Mouse (Mus musculus): ENCODE data around the gene Stk38l. TPM values are rescaled to one million over a fixed set of nuclear protein-coding genes. Genes with fewer than 3 reads are reported as not detected.

The Stk38l gene
- 21.4 and 24.8 TPM in 2 replicates for polyA plus RNA-seq (2014; fragmentation: Nextera tagmentation; extraction: Ambion mirVana)

DNA sequence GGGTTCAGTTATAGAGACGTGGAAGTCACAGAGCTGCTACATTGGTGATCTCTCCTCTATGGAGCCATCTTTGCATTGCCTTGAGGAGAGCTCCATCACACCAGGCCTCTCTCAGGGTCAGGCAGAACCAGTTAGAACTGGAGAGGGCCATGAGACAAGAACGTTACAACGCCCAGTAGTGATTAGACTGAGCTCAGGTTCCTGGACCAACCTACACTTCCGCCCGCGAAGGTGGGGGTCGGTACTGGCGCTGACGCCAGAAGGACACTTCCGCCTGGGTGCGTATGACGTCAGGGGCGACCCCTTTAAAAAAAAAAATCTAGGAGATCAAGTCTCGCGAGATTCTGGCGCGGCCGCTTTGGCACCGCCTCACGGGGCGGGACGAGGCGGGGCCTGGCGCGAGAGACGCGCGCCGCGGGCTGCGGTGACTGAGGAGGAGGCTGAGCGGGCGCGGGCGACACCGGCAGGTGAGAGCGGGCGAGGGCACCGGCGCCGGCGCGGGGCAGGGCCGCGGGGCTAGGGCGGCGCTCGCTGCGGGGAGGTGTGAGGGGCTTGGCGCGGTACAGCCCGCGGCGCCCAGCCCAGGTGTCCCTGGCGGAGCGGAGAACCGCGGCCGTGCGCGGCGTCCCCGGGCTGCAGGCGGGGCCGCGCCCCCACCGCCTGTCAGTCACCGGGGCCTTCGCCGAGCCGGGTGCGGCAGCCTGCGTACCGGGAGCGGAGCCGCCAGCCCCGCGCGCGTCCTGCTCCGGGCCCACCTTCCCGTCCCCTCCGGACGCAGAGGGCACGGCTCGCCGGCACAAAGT, at the start of gene Stk38l:
TSS of gene Stk38l (plus strand) at position 415 of the 803 bp plus-strand sequence.
- peak within 1 kb of the TSS; percentile 20; the same call in 1 of the 2 replicates for H3K27ac ChIP-seq (replicated peaks; ENCODE audit: low read depth, low read length)
- H3K9ac ChIP-seq (replicated peaks; ENCODE audit: low read length) = peak within 1 kb of the TSS; percentile 79

DNA sequence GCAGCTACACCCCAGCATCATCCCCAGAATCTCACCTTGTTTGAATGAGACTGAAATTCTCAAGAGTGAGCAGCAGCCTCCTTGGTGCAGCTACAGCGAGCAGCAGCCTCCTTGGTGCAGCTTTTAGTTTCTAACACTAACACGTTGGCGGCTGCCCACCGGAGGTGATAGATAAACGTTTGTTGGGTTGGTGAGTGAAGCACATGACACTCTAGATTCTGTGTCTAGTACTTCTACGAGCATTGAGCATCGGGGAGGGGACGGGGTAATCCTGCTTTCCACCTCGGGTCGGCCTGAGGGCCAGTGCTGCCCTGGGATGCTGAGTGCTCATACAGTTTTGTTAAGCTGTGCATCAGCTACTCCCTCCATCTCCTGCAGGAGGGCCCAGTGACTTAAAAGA, 47.9 kb upstream of the Stk38l start:
- Histone ChIP-seq H3K27me3 (ENCODE audit: control insufficient read depth, insufficient read depth, low read length) (no peaks in the 10 kb centered on the region), H3K4me1 (ENCODE audit: control insufficient read depth, insufficient read depth, low read length) (no peaks in the 10 kb centered on the region), H3K27ac (replicated peaks; ENCODE audit: low read depth, low read length) (no peak overlapping the region), H3K9me3 (replicated peaks; ENCODE audit: control insufficient read depth, low read length) (no peaks in the 10 kb centered on the region), H3K4me3 (ENCODE audit: low read depth, low read length) (no peak overlapping the region), H3K4me2 (ENCODE audit: low read depth, low read length) (no peak overlapping the region), H3K9ac (replicated peaks; ENCODE audit: low read length) (no peak overlapping the region), H3K36me3 (replicated peaks; ENCODE audit: control insufficient read depth, insufficient read depth, low read depth, low read length) (no peaks in the 10 kb centered on the region)
- WGBS = 80% methylated on average over 10 of the region's 10 CpGs
- ATAC-seq (replicated peaks; ENCODE audit: insufficient number of reproducible peaks, low FRiP score, low TSS enrichment, low read depth) (no peak), DNase-seq (ENCODE audit: low spot score) (no peak)

More for the DNA sequence above, at the start of gene Stk38l:
- peak within 1 kb of the TSS; percentile 87 for H3K4me3 ChIP-seq (ENCODE audit: low read depth, low read length)
- no peaks in the 10 kb centered on the region for H3K36me3 ChIP-seq (replicated peaks; ENCODE audit: control insufficient read depth, insufficient read depth, low read depth, low read length)
- ATAC-seq (replicated peaks; ENCODE audit: insufficient number of reproducible peaks, low FRiP score, low TSS enrichment, low read depth) (peak; percentile 97), DNase-seq (ENCODE audit: low spot score) (peak; percentile 97)
- no peaks in the 10 kb centered on the region for H3K4me1 ChIP-seq (ENCODE audit: control insufficient read depth, insufficient read depth, low read length)
- WGBS = 1% methylated on average over 78 of the region's 87 CpGs
- no peaks in the 10 kb centered on the region for H3K27me3 ChIP-seq (ENCODE audit: control insufficient read depth, insufficient read depth, low read length)
- peak within 1 kb of the TSS; percentile 72 for H3K4me2 ChIP-seq (ENCODE audit: low read depth, low read length)
- no peaks in the 10 kb centered on the region for H3K9me3 ChIP-seq (replicated peaks; ENCODE audit: control insufficient read depth, low read length)

DNA sequence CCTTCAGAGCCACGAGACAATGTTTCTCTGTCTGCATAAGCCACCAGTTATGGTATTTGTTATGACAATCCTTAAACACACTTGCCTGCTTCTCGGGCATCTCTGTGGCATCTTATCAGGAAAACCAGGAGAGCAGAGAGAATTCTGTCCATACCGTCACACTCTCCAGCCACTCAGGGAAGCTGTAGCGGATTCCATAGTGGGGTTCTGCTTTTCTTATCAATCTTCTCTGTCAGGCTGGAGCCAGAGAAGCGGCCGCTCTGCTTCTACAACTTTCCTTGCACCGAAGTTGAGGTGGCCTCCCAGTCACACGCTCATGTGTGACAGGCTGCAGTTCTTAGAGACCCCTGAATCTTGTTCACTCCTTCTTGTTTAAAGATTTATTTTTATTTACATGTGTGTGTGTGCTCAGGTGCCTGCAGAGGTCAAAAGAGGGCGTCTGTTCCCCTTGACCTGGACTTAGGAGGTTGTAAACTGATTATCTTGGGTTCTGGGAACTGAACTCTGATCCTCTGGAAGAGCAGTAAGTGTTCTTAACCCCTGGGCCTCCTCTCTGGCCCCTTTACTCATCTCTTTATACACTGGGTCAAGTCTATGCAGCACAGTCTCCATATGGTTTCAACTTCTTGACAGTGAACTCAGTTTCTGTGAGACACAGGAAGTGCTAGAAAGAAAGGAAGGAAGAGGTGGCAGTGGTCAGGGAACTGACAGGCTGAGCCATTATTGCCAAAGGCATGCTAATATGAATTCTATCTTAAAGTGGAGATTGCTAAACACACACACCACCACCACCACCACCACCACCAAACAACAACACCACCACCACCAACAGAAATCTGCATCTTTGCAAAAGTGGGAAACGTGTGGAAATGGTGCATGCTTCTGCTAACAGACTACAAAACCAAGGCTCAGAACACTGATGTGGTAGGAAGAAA, 46.4 kb upstream of the Stk38l start:
- DNase-seq (ENCODE audit: low spot score) = no peak
- Histone ChIP-seq H3K4me1 (ENCODE audit: control insufficient read depth, insufficient read depth, low read length) (no peaks in the 10 kb centered on the region), H3K4me3 (ENCODE audit: low read depth, low read length) (no peak overlapping the region), H3K27me3 (ENCODE audit: control insufficient read depth, insufficient read depth, low read length) (no peaks in the 10 kb centered on the region), H3K9me3 (replicated peaks; ENCODE audit: control insufficient read depth, low read length) (no peaks in the 10 kb centered on the region), H3K27ac (replicated peaks; ENCODE audit: low read depth, low read length) (no peak overlapping the region), H3K9ac (replicated peaks; ENCODE audit: low read length) (no peak overlapping the region), H3K4me2 (ENCODE audit: low read depth, low read length) (no peak overlapping the region), H3K36me3 (replicated peaks; ENCODE audit: control insufficient read depth, insufficient read depth, low read depth, low read length) (no peaks in the 10 kb centered on the region)
- 82% methylated on average over 10 of the region's 10 CpGs for WGBS
- no peak for ATAC-seq (replicated peaks; ENCODE audit: insufficient number of reproducible peaks, low FRiP score, low TSS enrichment, low read depth)

DNA sequence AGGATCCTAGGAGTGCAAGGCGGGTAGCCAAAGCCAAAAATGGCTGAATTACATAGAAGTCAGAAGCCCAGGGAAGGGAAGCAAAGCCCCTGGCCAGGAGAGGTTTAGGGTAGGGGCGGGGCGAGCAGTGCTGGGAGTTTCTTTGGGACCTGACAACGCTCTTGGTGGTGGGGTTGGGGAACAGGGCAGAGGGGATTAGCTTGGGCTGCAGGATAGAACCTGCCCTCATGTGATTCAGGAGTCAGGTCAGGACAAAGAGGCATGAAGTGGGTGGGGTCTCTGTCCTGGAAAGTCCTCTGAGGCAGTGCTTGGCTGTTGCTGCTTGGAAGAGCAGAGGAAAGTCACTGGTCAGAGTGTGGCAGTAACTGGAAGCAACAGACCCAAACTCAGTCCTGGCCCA, 40.9 kb upstream of the Stk38l start:
- DNase-seq (ENCODE audit: low spot score) = no peak
- H3K27me3 ChIP-seq (ENCODE audit: control insufficient read depth, insufficient read depth, low read length) = no peaks in the 10 kb centered on the region
- no peak overlapping the region for H3K4me2 ChIP-seq (ENCODE audit: low read depth, low read length)
- no peak overlapping the region for H3K4me3 ChIP-seq (ENCODE audit: low read depth, low read length)
- no peaks in the 10 kb centered on the region for H3K36me3 ChIP-seq (replicated peaks; ENCODE audit: control insufficient read depth, insufficient read depth, low read depth, low read length)
- no peak overlapping the region for H3K9ac ChIP-seq (replicated peaks; ENCODE audit: low read length)
- no peaks in the 10 kb centered on the region for H3K4me1 ChIP-seq (ENCODE audit: control insufficient read depth, insufficient read depth, low read length)
- H3K9me3 ChIP-seq (replicated peaks; ENCODE audit: control insufficient read depth, low read length) = no peaks in the 10 kb centered on the region
- 88% methylated on average over 4 of the region's 4 CpGs for WGBS
- H3K27ac ChIP-seq (replicated peaks; ENCODE audit: low read depth, low read length) = no peak overlapping the region
- ATAC-seq (replicated peaks; ENCODE audit: insufficient number of reproducible peaks, low FRiP score, low TSS enrichment, low read depth) = no peak

DNA sequence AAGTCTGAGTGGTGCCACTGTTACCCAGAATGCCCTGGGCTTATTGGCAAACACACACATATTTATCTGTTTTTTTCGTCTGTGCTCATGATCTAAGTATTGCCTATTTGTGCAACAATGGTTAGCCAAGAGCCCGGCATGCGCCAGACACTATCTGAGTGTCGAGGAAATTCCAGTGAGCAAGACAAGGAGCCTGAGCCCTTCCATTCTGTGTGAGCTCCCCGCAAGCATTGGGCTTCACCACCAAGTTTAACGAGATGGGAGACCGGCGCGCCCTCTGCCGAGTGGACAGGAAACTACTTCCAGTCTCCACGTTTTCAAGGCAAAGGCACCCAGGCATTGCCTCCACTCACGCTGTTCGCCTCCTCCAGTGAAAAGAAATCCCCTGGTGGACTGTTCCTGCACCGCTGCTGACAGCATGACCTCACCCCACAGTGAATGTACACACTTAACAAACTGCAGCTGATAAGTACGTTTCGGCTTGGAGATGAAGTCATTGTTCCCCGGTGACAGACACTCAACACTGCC, 39.0 kb upstream of the Stk38l start:
- no peaks in the 10 kb centered on the region for H3K9me3 ChIP-seq (replicated peaks; ENCODE audit: control insufficient read depth, low read length)
- H3K27ac ChIP-seq (replicated peaks; ENCODE audit: low read depth, low read length) = no peak overlapping the region
- no peak overlapping the region for H3K4me3 ChIP-seq (ENCODE audit: low read depth, low read length)
- no peak for DNase-seq (ENCODE audit: low spot score)
- 80% methylated on average over 17 of the region's 17 CpGs for WGBS
- ATAC-seq (replicated peaks; ENCODE audit: insufficient number of reproducible peaks, low FRiP score, low TSS enrichment, low read depth) = no peak
- H3K9ac ChIP-seq (replicated peaks; ENCODE audit: low read length) = no peak overlapping the region
- H3K4me1 ChIP-seq (ENCODE audit: control insufficient read depth, insufficient read depth, low read length) = no peaks in the 10 kb centered on the region
- H3K36me3 ChIP-seq (replicated peaks; ENCODE audit: control insufficient read depth, insufficient read depth, low read depth, low read length) = no peaks in the 10 kb centered on the region
- H3K4me2 ChIP-seq (ENCODE audit: low read depth, low read length) = no peak overlapping the region
- no peaks in the 10 kb centered on the region for H3K27me3 ChIP-seq (ENCODE audit: control insufficient read depth, insufficient read depth, low read length)

DNA sequence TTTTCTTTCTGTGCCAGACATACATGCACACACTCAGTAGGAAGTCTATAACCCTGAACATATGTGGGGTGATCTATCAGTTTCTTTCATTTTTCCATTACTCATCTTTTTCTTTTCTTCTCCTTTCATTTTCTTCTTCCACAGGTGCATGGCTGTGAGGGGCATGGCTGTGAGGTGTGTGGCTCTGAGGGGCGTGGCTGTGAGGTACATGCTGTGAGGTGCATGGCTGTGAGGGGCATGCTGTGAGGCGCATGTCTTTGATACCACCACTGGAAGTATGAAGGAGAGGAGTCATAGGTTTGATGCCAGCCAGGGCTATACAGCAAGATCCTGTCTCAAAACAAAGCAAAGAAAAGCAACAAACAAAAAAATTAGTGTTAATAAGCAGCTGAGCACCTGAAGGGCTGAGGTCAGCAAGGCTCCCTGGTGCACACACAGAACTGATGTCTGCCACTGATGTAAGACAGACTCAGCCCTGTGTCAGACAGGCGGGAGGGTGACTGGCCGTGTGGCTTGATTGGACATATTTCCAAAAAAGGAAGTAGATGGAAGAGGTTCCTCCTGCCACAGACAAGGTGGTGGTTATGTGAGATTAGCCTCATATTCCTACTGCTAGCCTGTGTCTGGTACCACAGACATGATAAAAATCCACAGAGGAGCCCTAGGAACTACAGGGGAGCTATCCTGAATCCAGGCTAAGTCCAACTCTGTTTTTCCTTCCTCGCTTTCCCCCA, 38.2 kb upstream of the Stk38l start:
- DNase-seq (ENCODE audit: low spot score) = no peak
- H3K4me2 ChIP-seq (ENCODE audit: low read depth, low read length) = no peak overlapping the region
- H3K27me3 ChIP-seq (ENCODE audit: control insufficient read depth, insufficient read depth, low read length) = no peaks in the 10 kb centered on the region
- 74% methylated on average over 5 of the region's 5 CpGs for WGBS
- H3K9me3 ChIP-seq (replicated peaks; ENCODE audit: control insufficient read depth, low read length) = no peaks in the 10 kb centered on the region
- ATAC-seq (replicated peaks; ENCODE audit: insufficient number of reproducible peaks, low FRiP score, low TSS enrichment, low read depth) = no peak
- no peaks in the 10 kb centered on the region for H3K36me3 ChIP-seq (replicated peaks; ENCODE audit: control insufficient read depth, insufficient read depth, low read depth, low read length)
- no peak overlapping the region for H3K27ac ChIP-seq (replicated peaks; ENCODE audit: low read depth, low read length)
- no peak overlapping the region for H3K4me3 ChIP-seq (ENCODE audit: low read depth, low read length)
- H3K4me1 ChIP-seq (ENCODE audit: control insufficient read depth, insufficient read depth, low read length) = no peaks in the 10 kb centered on the region
- no peak overlapping the region for H3K9ac ChIP-seq (replicated peaks; ENCODE audit: low read length)

DNA sequence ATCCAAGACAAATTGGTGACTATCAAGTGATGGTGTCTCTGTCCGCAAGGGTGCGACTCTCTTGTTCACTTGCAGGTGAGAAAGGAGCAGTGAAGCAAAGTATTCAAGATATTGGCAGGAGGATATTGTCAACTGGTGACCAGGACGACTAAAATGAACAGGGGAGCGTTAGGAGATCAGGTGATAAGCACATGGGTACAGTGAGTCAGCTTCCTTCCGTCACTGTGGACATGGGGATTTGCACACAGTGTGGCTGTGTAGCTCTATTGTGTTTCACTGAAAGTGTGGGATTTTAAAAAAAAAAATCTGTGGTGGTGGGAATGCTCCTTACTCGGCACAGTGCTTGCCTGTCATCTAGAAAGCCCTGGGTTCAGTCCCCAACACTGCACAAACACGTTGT, 36.8 kb upstream of the Stk38l start:
- Histone ChIP-seq H3K27ac (replicated peaks; ENCODE audit: low read depth, low read length) (no peak overlapping the region), H3K36me3 (replicated peaks; ENCODE audit: control insufficient read depth, insufficient read depth, low read depth, low read length) (no peaks in the 10 kb centered on the region), H3K27me3 (ENCODE audit: control insufficient read depth, insufficient read depth, low read length) (no peaks in the 10 kb centered on the region), H3K9ac (replicated peaks; ENCODE audit: low read length) (no peak overlapping the region), H3K4me1 (ENCODE audit: control insufficient read depth, insufficient read depth, low read length) (no peaks in the 10 kb centered on the region), H3K4me3 (ENCODE audit: low read depth, low read length) (no peak overlapping the region), H3K9me3 (replicated peaks; ENCODE audit: control insufficient read depth, low read length) (no peaks in the 10 kb centered on the region), H3K4me2 (ENCODE audit: low read depth, low read length) (no peak overlapping the region)
- ATAC-seq (replicated peaks; ENCODE audit: insufficient number of reproducible peaks, low FRiP score, low TSS enrichment, low read depth) (no peak), DNase-seq (ENCODE audit: low spot score) (no peak)
- 82% methylated on average over 7 of the region's 7 CpGs for WGBS

Data from embryonic facial prominence, embryonic 11.5 days (tissue).